Mouse (Mus musculus) cerebellum, postnatal 25 days (tissue): ENCODE results near the gene Ccdc191.

Experiments used
- DNase-seq, 2 experiments: peaks; one replicate each; pipeline ENCODE4 v3.0.0; 2021; ENCODE audit warnings: mixed read lengths in 2 of 2

The Ccdc191 gene

GRCm38 (mm10) chr16:43889208-43890004 lies at the start of gene Ccdc191:
Gene Ccdc191, plus strand, starts transcription at chr16:43889800.
- peak; percentile 98 to 99 for DNase-seq

- DNase-seq = no peak
These were observed 48.4 kb upstream of the Ccdc191 start for GRCm38 (mm10) chr16:43841236-43841635.

GRCm38 (mm10) chr16:43849839-43850238 lies 39.8 kb upstream of the Ccdc191 start:
- no peak for DNase-seq

- no peak for DNase-seq
These were observed 30.6 kb upstream of the Ccdc191 start for GRCm38 (mm10) chr16:43858941-43859476.

GRCm38 (mm10) chr16:43860624-43861023 lies 29.0 kb upstream of the Ccdc191 start:
- DNase-seq = no peak

- no peak for DNase-seq
These were observed 19.8 kb upstream of the Ccdc191 start for GRCm38 (mm10) chr16:43869805-43870204.

- no peak for DNase-seq
These were observed 18.2 kb upstream of the Ccdc191 start for GRCm38 (mm10) chr16:43871419-43871818.

- no peak for DNase-seq
These were observed 9.8 kb upstream of the Ccdc191 start for GRCm38 (mm10) chr16:43879769-43880168.

GRCm38 (mm10) chr16:43881636-43882035 lies 8.0 kb upstream of the Ccdc191 start:
- no peak for DNase-seq

- no peak for DNase-seq
These were observed 7.3 kb upstream of the Ccdc191 start for GRCm38 (mm10) chr16:43882329-43882728.

GRCm38 (mm10) chr16:43890005-43890336 lies 371 bp downstream of the Ccdc191 start:
- DNase-seq = no peak

- DNase-seq = no peak
These were observed 1.2 kb downstream of the Ccdc191 start for GRCm38 (mm10) chr16:43890747-43891336.

- DNase-seq = no peak
These were observed 4.9 kb downstream of the Ccdc191 start for GRCm38 (mm10) chr16:43894501-43894900.

- no peak for DNase-seq
These were observed 10.5 kb downstream of the Ccdc191 start for GRCm38 (mm10) chr16:43900138-43900537.

- no peak for DNase-seq
These were observed 11.0 kb downstream of the Ccdc191 start for GRCm38 (mm10) chr16:43900571-43900970.

- DNase-seq = no peak
These were observed 19.3 kb downstream of the Ccdc191 start for GRCm38 (mm10) chr16:43908881-43909280.

GRCm38 (mm10) chr16:43918867-43919266 lies 29.3 kb downstream of the Ccdc191 start:
- no peak for DNase-seq

GRCm38 (mm10) chr16:43922024-43922423 lies 32.4 kb downstream of the Ccdc191 start:
- no peak for DNase-seq

- no peak for DNase-seq
These were observed 33.0 kb downstream of the Ccdc191 start for GRCm38 (mm10) chr16:43922630-43923029.

GRCm38 (mm10) chr16:43925001-43925558 lies 35.5 kb downstream of the Ccdc191 start:
- no peak for DNase-seq

GRCm38 (mm10) chr16:43925846-43926245 lies 36.2 kb downstream of the Ccdc191 start:
- DNase-seq = no peak

GRCm38 (mm10) chr16:43926341-43926859 lies 36.8 kb downstream of the Ccdc191 start, which contains the start of gene Qtrt2:
Gene Qtrt2, minus strand, starts transcription at chr16:43926809.
- no peak for DNase-seq

GRCm38 (mm10) chr16:43930577-43930976 lies 41.0 kb downstream of the Ccdc191 start:
- DNase-seq = no peak

GRCm38 (mm10) chr16:43931502-43931901 lies 41.9 kb downstream of the Ccdc191 start:
- DNase-seq = no peak
